Mouse (Mus musculus) lung, embryonic 14.5 days (tissue): ENCODE results near the gene Slc43a3. TPM values are rescaled to one million over a fixed set of nuclear protein-coding genes. Genes with fewer than 3 reads are reported as not detected.
A peak's percentile ranks its signal among the peaks of the same experiment; 100 is the strongest.

Source experiments
- ATAC-seq: fragments of 200-750 bp; cut with Nextera tagmentation; 2 replicates; pipeline ENCODE4 v1.8.0; 2017; ENCODE audit warnings: mild to moderate bottlenecking, moderate TSS enrichment, moderate library complexity; ENCODE audit not compliant: insufficient read depth
- DNase-seq: peaks from one replicate; pipeline ENCODE4 v3.0.0-alpha.2; 2015
- H3K27ac ChIP-seq: fragments of 300-500 bp; sonication (generic); 2 replicates; pipeline ENCODE4 v1.5.1; 2014; ENCODE audit warnings: low read depth, mild to moderate bottlenecking, moderate library complexity
- H3K27me3 ChIP-seq: fragments of 300-500 bp; sonication (generic); 2 replicates; pipeline ENCODE4 v1.6.1; 2014; ENCODE audit warnings: low read length, control low read depth; ENCODE audit not compliant: insufficient read depth
- H3K36me3 ChIP-seq: fragments of 300-500 bp; sonication (generic); 2 replicates; pipeline ENCODE4 v1.6.1; 2014; ENCODE audit warnings: control low read depth; ENCODE audit not compliant: insufficient read depth
- H3K4me1 ChIP-seq: fragments of 300-500 bp; sonication (generic); 2 replicates; pipeline ENCODE4 v1.6.1; 2014; ENCODE audit warnings: antibody characterized with exemption, control low read depth; ENCODE audit not compliant: insufficient read depth
- H3K4me2 ChIP-seq: fragments of 300-500 bp; sonication (generic); 2 replicates; pipeline ENCODE4 v1.6.1; 2014; ENCODE audit warnings: mild to moderate bottlenecking
- H3K4me3 ChIP-seq: fragments of 300-500 bp; sonication (generic); 2 replicates; pipeline ENCODE4 v1.5.1; 2014; ENCODE audit warnings: low read depth, low read length
- H3K9ac ChIP-seq: fragments of 300-500 bp; sonication (generic); 2 replicates; pipeline ENCODE4 v1.6.1; 2014
- H3K9me3 ChIP-seq: fragments of 300-500 bp; sonication (generic); 2 replicates; pipeline ENCODE4 v1.6.1; 2016; ENCODE audit warnings: low read depth, low read length, control low read depth
- CTCF ChIP-seq: IDR thresholded peaks from 2 replicates; pipeline ENCODE4 v1.5.1; 2016; ENCODE audit warnings: antibody characterized with exemption, low read depth
- WGBS: fragments of 180-500 bp; shearing (Covaris S2); extraction: QIAGEN DNeasy Blood & Tissue Kit; methylation state at CpG from one replicate; pipeline ENCODE4 v1.1.7; 2014; 5-methylcytosine and 5-hydroxymethylcytosine counted together
- polyA plus RNA-seq: library from polyadenylated mRNA; unstranded; fragments of >200 nt; fragmentation: Nextera tagmentation; extraction: Ambion mirVana; gene quantifications from 2 replicates; pipeline ENCODE4 v1.2.1, GENCODE M21; 2014

Slc43a3 gene
- polyA plus RNA-seq, 1 experiment from 2014 or later: 77.4 TPM

- ATAC-seq: no peak
- no peak within 1 kb of the TSS for H3K27ac ChIP-seq
- H3K9me3 ChIP-seq: no peaks in the 10 kb centered on the region
- no peak within 1 kb of the TSS for H3K9ac ChIP-seq
- H3K27me3 ChIP-seq: no peaks in the 10 kb centered on the region
- no peak within 1 kb of the TSS for H3K4me3 ChIP-seq
- H3K4me2 ChIP-seq: no peak within 1 kb of the TSS
- no peaks in the 10 kb centered on the region for H3K36me3 ChIP-seq
- 79% methylated on average over 1 of the region's 1 CpGs for WGBS
- no peaks in the 10 kb centered on the region for H3K4me1 ChIP-seq
- DNase-seq: no peak
- TF ChIP-seq CTCF: no peak
Observed at GRCm38 (mm10) chr2:84987930-84988329, 51.6 kb downstream of the Slc43a3 start, which contains the start of gene Prg3. Gene Prg3 (plus strand): TSS chr2:84988215.

- ATAC-seq (no peak), DNase-seq (no peak)
- TF ChIP-seq CTCF: no peak
- no peak overlapping the region for H3K4me3 ChIP-seq
- no peak overlapping the region for H3K9ac ChIP-seq
- no peak overlapping the region for H3K4me2 ChIP-seq
- H3K27ac ChIP-seq: no peak overlapping the region
- H3K9me3 ChIP-seq: no peaks in the 10 kb centered on the region
- H3K4me1 ChIP-seq: no peaks in the 10 kb centered on the region
- WGBS: 86% methylated on average over 2 of the region's 2 CpGs
- H3K27me3 ChIP-seq: no peaks in the 10 kb centered on the region
- no peaks in the 10 kb centered on the region for H3K36me3 ChIP-seq
Observed at GRCm38 (mm10) chr2:84996376-84996775, 60.0 kb downstream of the Slc43a3 start.

- Histone ChIP-seq H3K27ac (peak overlapping the region; percentile 20; the same call in 1 of the 2 replicates), H3K36me3 (no peaks in the 10 kb centered on the region), H3K4me2 (no peak overlapping the region), H3K9me3 (no peaks in the 10 kb centered on the region), H3K4me1 (no peaks in the 10 kb centered on the region), H3K27me3 (no peaks in the 10 kb centered on the region), H3K4me3 (no peak overlapping the region), H3K9ac (no peak overlapping the region)
- 61% methylated on average over 3 of the region's 3 CpGs for WGBS
- DNase-seq (peak; percentile 45), ATAC-seq (peak; percentile 47; the same call in 1 of the 2 replicates)
- no peak for TF ChIP-seq CTCF
Observed at GRCm38 (mm10) chr2:84999486-85000181, 63.3 kb downstream of the Slc43a3 start.

- H3K9me3 ChIP-seq: no peaks in the 10 kb centered on the region
- H3K27me3 ChIP-seq: no peaks in the 10 kb centered on the region
- peak; percentile 56 for DNase-seq
- no peak overlapping the region for H3K9ac ChIP-seq
- TF ChIP-seq CTCF: no peak
- H3K4me3 ChIP-seq: no peak overlapping the region
- ATAC-seq: peak; percentile 39; the same call in 1 of the 2 replicates
- H3K36me3 ChIP-seq: no peaks in the 10 kb centered on the region
- H3K4me2 ChIP-seq: no peak overlapping the region
- H3K27ac ChIP-seq: no peak overlapping the region
- 59% methylated on average over 13 of the region's 13 CpGs for WGBS
- H3K4me1 ChIP-seq: no peaks in the 10 kb centered on the region
Observed at GRCm38 (mm10) chr2:85001497-85001896, 65.1 kb downstream of the Slc43a3 start.

GRCm38 (mm10) chr2:85002575-85002974 is 66.2 kb downstream of the Slc43a3 start:
- Histone ChIP-seq H3K36me3 (no peaks in the 10 kb centered on the region), H3K9ac (no peak overlapping the region), H3K27me3 (no peaks in the 10 kb centered on the region), H3K4me1 (no peaks in the 10 kb centered on the region), H3K4me2 (no peak overlapping the region), H3K4me3 (no peak overlapping the region), H3K27ac (no peak overlapping the region), H3K9me3 (no peaks in the 10 kb centered on the region)
- ATAC-seq: no peak
- no peak for DNase-seq
- WGBS: 52% methylated on average over 8 of the region's 8 CpGs
- TF ChIP-seq CTCF: no peak

- ATAC-seq: no peak
- WGBS: 74% methylated on average over 4 of the region's 4 CpGs
- Histone ChIP-seq H3K36me3 (no peaks in the 10 kb centered on the region), H3K27ac (no peak overlapping the region), H3K27me3 (no peaks in the 10 kb centered on the region), H3K4me2 (no peak overlapping the region), H3K9ac (no peak overlapping the region), H3K4me3 (no peak overlapping the region), H3K9me3 (no peaks in the 10 kb centered on the region), H3K4me1 (no peaks in the 10 kb centered on the region)
- DNase-seq: no peak
- TF ChIP-seq CTCF: no peak
Observed at GRCm38 (mm10) chr2:85004341-85004740, 68.0 kb downstream of the Slc43a3 start.

GRCm38 (mm10) chr2:85006600-85006999 is 70.2 kb downstream of the Slc43a3 start:
- DNase-seq (no peak), ATAC-seq (no peak)
- Histone ChIP-seq H3K4me2 (no peak overlapping the region), H3K9ac (no peak overlapping the region), H3K27me3 (no peaks in the 10 kb centered on the region), H3K4me3 (no peak overlapping the region), H3K9me3 (no peaks in the 10 kb centered on the region), H3K4me1 (no peaks in the 10 kb centered on the region), H3K36me3 (no peaks in the 10 kb centered on the region), H3K27ac (no peak overlapping the region)
- 61% methylated on average over 7 of the region's 7 CpGs for WGBS
- no peak for TF ChIP-seq CTCF
